Mouse (Mus musculus) stomach, postnatal 0 days (tissue): Measurements from ENCODE around the gene Dach1. TPM values are rescaled to one million over a fixed set of nuclear protein-coding genes. Genes with fewer than 3 reads are reported as not detected.

Experiments
- ATAC-seq: fragments of 200-750 bp; cut with Nextera tagmentation; 2 replicates; pipeline ENCODE4 v1.8.0; 2017; ENCODE audit not compliant: low FRiP score, low TSS enrichment
- DNase-seq: peaks from one replicate; pipeline ENCODE4 v3.0.0-alpha.2; 2016; ENCODE audit warnings: low spot score
- H3K27ac ChIP-seq: fragments of 300-500 bp; sonication (generic); replicated peaks from 2 replicates; pipeline ENCODE4 v1.5.1; 2014; ENCODE audit warnings: mild to moderate bottlenecking, control low read depth
- H3K27me3 ChIP-seq: fragments of 300-500 bp; sonication (generic); 2 replicates; pipeline ENCODE4 v1.6.1; 2014; ENCODE audit warnings: low read length; ENCODE audit not compliant: control insufficient read depth, insufficient read depth
- H3K36me3 ChIP-seq: fragments of 300-500 bp; sonication (generic); 2 replicates; pipeline ENCODE4 v1.6.1; 2014; ENCODE audit warnings: low read length, mixed read lengths; ENCODE audit not compliant: control insufficient read depth, insufficient read depth
- H3K4me1 ChIP-seq: fragments of 300-500 bp; sonication (generic); replicated peaks from 2 replicates; pipeline ENCODE4 v1.6.1; 2014; ENCODE audit warnings: antibody characterized with exemption; ENCODE audit not compliant: control insufficient read depth, insufficient read depth
- H3K4me2 ChIP-seq: fragments of 300-500 bp; sonication (generic); replicated peaks from 2 replicates; pipeline ENCODE4 v1.6.1; 2014; ENCODE audit warnings: low read depth, mild to moderate bottlenecking, control low read depth, moderate library complexity
- H3K4me3 ChIP-seq: fragments of 300-500 bp; sonication (generic); 2 replicates; pipeline ENCODE4 v1.5.1; 2014; ENCODE audit warnings: low read depth, low read length, control low read depth
- H3K9ac ChIP-seq: fragments of 300-500 bp; sonication (generic); 2 replicates; pipeline ENCODE4 v1.6.1; 2014; ENCODE audit warnings: mild to moderate bottlenecking, low read length, control low read depth, mixed read lengths
- H3K9me3 ChIP-seq: fragments of 300-500 bp; sonication (generic); 2 replicates; pipeline ENCODE4 v1.6.1; 2016; ENCODE audit warnings: low read length; ENCODE audit not compliant: control insufficient read depth
- CTCF ChIP-seq: IDR thresholded peaks from 2 replicates; pipeline ENCODE4 v1.5.1; 2016; ENCODE audit warnings: antibody characterized with exemption, low read depth, mild to moderate bottlenecking, moderate library complexity
- EP300 ChIP-seq: optimal IDR thresholded peaks from 2 replicates; pipeline ENCODE3; 2016; ENCODE audit warnings: antibody characterized with exemption
- WGBS: fragments of 180-500 bp; shearing (Covaris S2); extraction: QIAGEN DNeasy Blood & Tissue Kit; methylation state at CpG from one replicate; pipeline ENCODE4 v1.1.7; 2014; 5-methylcytosine and 5-hydroxymethylcytosine counted together
- polyA plus RNA-seq: library from polyadenylated mRNA; unstranded; fragments of >200 nt; fragmentation: Nextera tagmentation; extraction: Ambion mirVana; gene quantifications from 2 replicates; pipeline ENCODE4 v1.2.1, GENCODE M21; 2015

Gene Dach1
- polyA plus RNA-seq, 1 experiment from 2014 or later = 2.3 TPM

DNA sequence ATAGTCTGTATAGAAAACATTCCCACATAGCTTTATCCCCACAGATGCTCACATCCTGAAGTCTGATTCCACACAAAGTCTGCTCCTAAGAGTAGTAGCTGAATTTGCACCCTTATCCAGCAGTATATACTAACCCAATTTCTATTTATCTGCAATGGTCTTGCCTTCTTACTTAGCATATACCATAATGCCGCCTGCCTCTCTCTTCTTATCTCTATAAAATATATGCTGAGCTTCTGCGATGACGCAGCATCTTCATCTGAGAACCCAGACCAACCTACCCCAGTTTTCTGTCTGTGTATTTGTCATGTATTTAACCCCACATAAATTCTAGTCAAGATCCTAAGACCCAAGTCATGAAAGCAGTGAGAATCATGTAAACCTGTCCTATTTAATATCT lies 272.9 kb downstream of the Dach1 start:
- Histone ChIP-seq H3K9ac (no peak overlapping the region), H3K4me1 (no peaks in the 10 kb centered on the region), H3K27ac (no peak overlapping the region), H3K9me3 (no peaks in the 10 kb centered on the region), H3K36me3 (no peaks in the 10 kb centered on the region), H3K27me3 (no peaks in the 10 kb centered on the region), H3K4me3 (no peak overlapping the region), H3K4me2 (no peak overlapping the region)
- WGBS = 94% methylated on average over 3 of the region's 3 CpGs
- DNase-seq (no peak), ATAC-seq (no peak)
- no peak for TF ChIP-seq CTCF

DNA sequence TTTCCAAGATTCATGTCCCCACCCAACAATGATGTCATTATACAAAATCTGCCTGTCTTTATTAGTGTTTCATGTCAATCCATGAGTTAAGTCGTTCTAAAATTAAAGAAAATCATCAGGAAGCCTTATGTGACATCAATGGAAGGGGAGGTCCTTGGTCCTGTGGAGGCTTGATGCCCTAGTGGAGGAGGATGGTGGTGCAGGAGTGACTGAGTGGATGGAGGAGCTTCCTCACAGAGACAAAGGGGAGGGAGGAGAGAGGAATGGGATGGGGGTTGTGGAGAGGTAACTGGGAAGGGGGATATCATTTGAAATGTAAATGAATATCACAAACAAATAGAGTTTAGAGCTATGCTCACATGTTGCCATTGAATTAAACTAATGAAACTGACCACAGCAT lies 287.6 kb downstream of the Dach1 start:
- 48% methylated on average over 1 of the region's 1 CpGs for WGBS
- Histone ChIP-seq H3K27ac (no peak overlapping the region), H3K4me2 (no peak overlapping the region), H3K36me3 (no peaks in the 10 kb centered on the region), H3K9ac (no peak overlapping the region), H3K4me3 (no peak overlapping the region), H3K9me3 (no peaks in the 10 kb centered on the region), H3K27me3 (no peaks in the 10 kb centered on the region), H3K4me1 (no peaks in the 10 kb centered on the region)
- 0 out of 2 replicates have a peak, but pooled peaks have one; percentile 15 for TF ChIP-seq CTCF
- no peak for TF ChIP-seq EP300
- DNase-seq = no peak
- no peak for ATAC-seq

DNA sequence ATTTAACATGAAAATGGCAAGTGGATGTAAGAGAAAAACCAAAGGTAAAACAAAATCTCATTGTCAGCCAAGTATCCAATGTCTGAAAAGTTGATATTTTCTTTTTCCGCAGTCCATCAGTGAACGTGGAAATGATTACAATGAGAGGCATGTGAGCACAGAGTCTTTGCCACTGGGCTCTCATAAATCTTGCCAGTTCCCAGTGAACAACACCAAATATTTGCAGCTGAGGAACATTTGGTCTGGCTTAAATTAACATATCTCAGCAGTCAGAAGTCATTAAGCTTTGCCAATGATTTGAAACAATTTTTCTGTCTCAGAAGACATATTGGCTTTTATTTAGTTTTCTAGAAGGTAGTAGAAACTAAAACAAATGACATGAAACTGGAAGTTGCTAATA lies 298.6 kb downstream of the Dach1 start:
- Histone ChIP-seq H3K27ac (no peak overlapping the region), H3K4me3 (no peak overlapping the region), H3K27me3 (no peaks in the 10 kb centered on the region), H3K4me1 (no peaks in the 10 kb centered on the region), H3K9ac (no peak overlapping the region), H3K9me3 (no peaks in the 10 kb centered on the region), H3K36me3 (no peaks in the 10 kb centered on the region), H3K4me2 (no peak overlapping the region)
- 53% methylated on average over 2 of the region's 2 CpGs for WGBS
- ATAC-seq (no peak), DNase-seq (no peak)
- no peak for TF ChIP-seq EP300

DNA sequence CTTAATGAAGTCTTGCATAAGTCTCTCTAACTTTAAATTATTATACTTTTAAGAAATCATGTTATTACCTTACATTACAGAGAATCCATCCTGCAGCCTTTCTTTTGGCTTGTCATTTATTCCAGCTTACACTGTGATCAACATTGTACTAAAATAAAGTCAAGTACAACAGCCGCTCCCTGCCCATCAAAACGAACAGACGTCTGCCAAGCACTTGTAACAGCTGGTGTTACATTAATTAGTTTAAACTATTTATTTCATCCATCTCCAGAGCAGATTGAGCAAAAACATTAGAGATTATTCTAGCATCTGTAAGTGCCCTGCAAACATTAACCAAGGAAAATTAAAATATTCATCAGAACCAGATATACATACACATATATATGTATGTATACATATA lies 311.2 kb downstream of the Dach1 start:
- no peak overlapping the region for H3K27ac ChIP-seq
- H3K4me3 ChIP-seq = no peak overlapping the region
- TF ChIP-seq EP300 (no peak), CTCF (no peak)
- no peak overlapping the region for H3K4me2 ChIP-seq
- no peaks in the 10 kb centered on the region for H3K9me3 ChIP-seq
- H3K4me1 ChIP-seq = no peaks in the 10 kb centered on the region
- no peaks in the 10 kb centered on the region for H3K36me3 ChIP-seq
- no peak overlapping the region for H3K9ac ChIP-seq
- 71% methylated on average over 3 of the region's 3 CpGs for WGBS
- no peaks in the 10 kb centered on the region for H3K27me3 ChIP-seq
- ATAC-seq = no peak
- DNase-seq = no peak

DNA sequence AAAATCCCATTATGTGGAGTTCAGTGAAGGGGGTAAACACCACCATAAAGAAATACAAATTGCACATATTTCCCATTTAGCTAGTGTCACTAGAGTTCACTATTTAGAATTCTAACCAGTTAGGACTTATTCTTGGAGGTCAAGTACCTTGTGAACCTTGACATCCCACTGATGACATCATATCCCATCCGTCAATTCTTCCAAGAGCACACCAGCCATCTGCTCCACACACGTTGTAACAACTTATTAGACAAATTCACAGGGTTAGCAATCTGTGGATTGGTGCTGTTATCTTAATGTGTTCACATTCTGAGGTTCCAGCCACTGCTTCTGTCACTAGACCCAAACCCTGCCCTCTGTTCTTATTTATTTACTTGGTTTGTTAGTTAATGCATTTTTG lies 312.3 kb downstream of the Dach1 start:
- Histone ChIP-seq H3K27ac (no peak overlapping the region), H3K4me3 (no peak overlapping the region), H3K9ac (no peak overlapping the region), H3K27me3 (no peaks in the 10 kb centered on the region), H3K4me1 (no peaks in the 10 kb centered on the region), H3K36me3 (no peaks in the 10 kb centered on the region), H3K4me2 (no peak overlapping the region), H3K9me3 (no peaks in the 10 kb centered on the region)
- no peak for ATAC-seq
- TF ChIP-seq EP300 (no peak), CTCF (no peak)
- DNase-seq = no peak
- WGBS = 58% methylated on average over 2 of the region's 2 CpGs

DNA sequence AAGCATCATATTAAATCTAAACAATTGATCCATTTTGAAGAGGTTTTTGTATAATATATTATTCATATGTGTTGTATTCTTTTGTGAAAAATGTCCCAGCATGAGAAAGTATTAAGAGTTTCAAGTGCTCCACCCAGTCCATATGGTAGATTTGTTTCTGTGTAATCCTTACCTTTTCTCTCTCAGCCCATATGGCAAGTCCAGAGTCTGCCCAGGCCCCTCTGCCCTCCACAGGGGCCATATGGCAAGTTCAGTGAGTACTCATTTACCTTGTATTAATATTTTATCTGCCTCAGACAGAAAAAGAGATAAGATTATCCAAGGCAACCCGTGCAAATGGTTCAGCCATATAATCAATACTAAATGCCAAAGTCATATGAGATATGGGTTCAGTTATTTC lies 314.2 kb downstream of the Dach1 start:
- no peak for ATAC-seq
- no peak overlapping the region for H3K27ac ChIP-seq
- TF ChIP-seq CTCF (no peak), EP300 (no peak)

More for the DNA sequence above, 314.2 kb downstream of the Dach1 start:
- no peaks in the 10 kb centered on the region for H3K4me1 ChIP-seq
- no peak for DNase-seq
- no peaks in the 10 kb centered on the region for H3K36me3 ChIP-seq
- no peak overlapping the region for H3K4me3 ChIP-seq
- no peaks in the 10 kb centered on the region for H3K27me3 ChIP-seq
- WGBS = 44% methylated on average over 1 of the region's 1 CpGs
- no peak overlapping the region for H3K4me2 ChIP-seq
- no peak overlapping the region for H3K9ac ChIP-seq
- no peaks in the 10 kb centered on the region for H3K9me3 ChIP-seq
